ENCODE assay signal across 8 mouse cellular contexts in the genomic region with DNA sequence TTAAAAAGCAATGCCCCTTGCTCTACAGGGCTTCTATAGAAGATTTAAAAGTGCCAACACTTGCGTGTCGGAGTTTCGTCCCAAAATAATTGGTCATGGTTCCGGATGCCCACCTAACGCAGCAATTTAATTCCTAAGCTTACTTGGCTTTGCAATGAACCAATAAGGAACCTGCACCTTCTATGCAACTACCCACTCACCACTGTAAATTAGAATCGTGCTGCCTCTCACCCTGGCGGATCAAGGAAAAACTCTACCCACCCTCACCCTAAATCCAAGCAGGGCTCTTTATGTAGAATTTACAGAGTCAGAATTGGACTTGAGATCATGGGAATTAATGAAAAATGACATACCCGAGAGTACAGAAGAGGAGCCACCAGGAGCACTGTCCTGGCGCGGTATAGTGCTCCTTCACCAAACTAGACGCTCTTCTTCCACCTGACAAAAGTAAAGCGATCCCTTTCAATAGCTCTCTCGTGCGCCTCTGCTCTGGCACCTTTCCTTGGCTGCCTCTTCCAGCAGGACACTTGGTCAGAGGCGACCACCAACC. TPM values are rescaled to one million over a fixed set of nuclear protein-coding genes. Genes with fewer than 3 reads are reported as not detected.
DNase-seq lines count a peak whose midpoint lies in the region; ATAC-seq and TF ChIP-seq lines count a peak whose summit lies in the region.

No protein-coding gene starts in this region.

- H3K4me2 ChIP-seq in hindbrain, embryonic 14.5 days (replicated peaks) = peak overlapping the region; percentile 81
- peak overlapping the region; percentile 79 for H3K4me2 ChIP-seq in midbrain, embryonic 13.5 days (replicated peaks)

- H3K36me3 ChIP-seq in embryonic facial prominence, embryonic 10.5 days (replicated peaks) = peaks cover 51% of the 10 kb centered on the region
- H3K36me3 ChIP-seq in hindbrain, embryonic 14.5 days (replicated peaks; ENCODE audit: control insufficient read depth, insufficient read depth) = peaks cover 35% of the 10 kb centered on the region
- H3K36me3 ChIP-seq in midbrain, embryonic 13.5 days = peaks cover 32% of the 10 kb centered on the region

- no peak for TF ChIP-seq CTCF in layer of hippocampus, adult 2 months (conservative IDR thresholded peaks at IDR 0.05)

- peaks cover 16% of the 10 kb centered on the region for H3K4me1 ChIP-seq in embryonic facial prominence, embryonic 10.5 days
- H3K4me1 ChIP-seq in hindbrain, embryonic 14.5 days (replicated peaks; ENCODE audit: control insufficient read depth, insufficient read depth, low read length) = peaks cover 20% of the 10 kb centered on the region
- H3K4me1 ChIP-seq in midbrain, embryonic 13.5 days (replicated peaks) = peaks cover 26% of the 10 kb centered on the region

- peak overlapping the region; percentile 96 for H3K27ac ChIP-seq in layer of hippocampus, adult 2 months
- peak overlapping the region; percentile 96 for H3K27ac ChIP-seq in embryonic facial prominence, embryonic 10.5 days (replicated peaks)
- H3K27ac ChIP-seq in hindbrain, embryonic 14.5 days = peak overlapping the region; percentile 81
- peak overlapping the region; percentile 95 for H3K27ac ChIP-seq in midbrain, embryonic 13.5 days

- no peak for DNase-seq in layer of hippocampus, adult 2 months (ENCODE audit: low spot score in 2 of 2)
- no peak for DNase-seq in layer of hippocampus, adult 18-20 months (ENCODE audit: low spot score in 2 of 2)
- no peak for DNase-seq in embryonic facial prominence, embryonic 10.5 days (ENCODE audit: low spot score)
- DNase-seq in hindbrain, embryonic 14.5 days (ENCODE audit: low spot score) = no peak
- no peak for DNase-seq in thymus, postnatal 14 days
- no peak for DNase-seq in adrenal gland, adult (ENCODE audit: inconsistent age in 2 of 2, low spot score in 1 of 2)
- no peak for DNase-seq in thymus, postnatal 4 days

- peak; percentile 15; the same call in 1 of the 2 replicates for ATAC-seq in hindbrain, embryonic 14.5 days (ENCODE audit: low FRiP score)
- ATAC-seq in midbrain, embryonic 13.5 days = peak; percentile 48

- WGBS in embryonic facial prominence, embryonic 10.5 days = 4% methylated on average over 15 of the region's 15 CpGs
- WGBS in hindbrain, embryonic 14.5 days = 5% methylated on average over 15 of the region's 15 CpGs
- 4% methylated on average over 15 of the region's 15 CpGs for WGBS in midbrain, embryonic 13.5 days

- no peaks in the 10 kb centered on the region for H3K27me3 ChIP-seq in embryonic facial prominence, embryonic 10.5 days (replicated peaks; ENCODE audit: low read depth, poor library complexity, severe bottlenecking)
- H3K27me3 ChIP-seq in hindbrain, embryonic 14.5 days (ENCODE audit: control insufficient read depth, insufficient read depth, low read length) = no peaks in the 10 kb centered on the region
- H3K27me3 ChIP-seq in midbrain, embryonic 13.5 days = no peaks in the 10 kb centered on the region

- no peaks in the 10 kb centered on the region for H3K9me3 ChIP-seq in embryonic facial prominence, embryonic 10.5 days
- H3K9me3 ChIP-seq in hindbrain, embryonic 14.5 days (ENCODE audit: control insufficient read depth, low read length) = no peaks in the 10 kb centered on the region
- H3K9me3 ChIP-seq in midbrain, embryonic 13.5 days = no peaks in the 10 kb centered on the region

- H3K9ac ChIP-seq in hindbrain, embryonic 14.5 days = peak overlapping the region; percentile 91
- H3K9ac ChIP-seq in midbrain, embryonic 13.5 days (replicated peaks) = peak overlapping the region; percentile 96

- peak overlapping the region; percentile 98 for H3K4me3 ChIP-seq in layer of hippocampus, adult 2 months
- peak overlapping the region; percentile 81 for H3K4me3 ChIP-seq in embryonic facial prominence, embryonic 10.5 days
- H3K4me3 ChIP-seq in hindbrain, embryonic 14.5 days (replicated peaks; ENCODE audit: low read length) = peak overlapping the region; percentile 59
- H3K4me3 ChIP-seq in midbrain, embryonic 13.5 days (replicated peaks) = peak overlapping the region; percentile 82

RNA-seq across cellular contexts. Expression of a gene that starts 0.4 kb away (rescaled TPM):
- 10 to 100 TPM; 31.7 to 37.2 TPM for total RNA-seq in layer of hippocampus, adult 2 months (2021)
- 10 to 100 TPM; 31.5 to 32.4 TPM for total RNA-seq in layer of hippocampus, adult 18-20 months (2021)
- 76.1 and 76.7 TPM in 2 replicates for polyA plus RNA-seq in embryonic facial prominence, embryonic 10.5 days (2016; fragmentation: Nextera tagmentation; extraction: Ambion mirVana)
- 51.1 and 52.5 TPM in 2 replicates for polyA plus RNA-seq in hindbrain, embryonic 14.5 days (2014; fragmentation: Nextera tagmentation; extraction: Ambion mirVana)
- 56.9 and 57.1 TPM in 2 replicates for polyA plus RNA-seq in midbrain, embryonic 13.5 days (2015; fragmentation: Nextera tagmentation; extraction: Ambion mirVana)

RNA-seq across cellular contexts. Expression of a gene that starts 0.4 kb away (rescaled TPM):
- 10 to 100 TPM; 46.6 to 52.8 TPM for total RNA-seq in layer of hippocampus, adult 2 months (2021)
- total RNA-seq in layer of hippocampus, adult 18-20 months (2021) = 10 to 100 TPM; 46.3 to 47.6 TPM
- 42.8 and 45.4 TPM in 2 replicates for polyA plus RNA-seq in embryonic facial prominence, embryonic 10.5 days (2016; fragmentation: Nextera tagmentation; extraction: Ambion mirVana)
- polyA plus RNA-seq in hindbrain, embryonic 14.5 days (2014; fragmentation: Nextera tagmentation; extraction: Ambion mirVana) = 45.6 and 46.7 TPM in 2 replicates
- polyA plus RNA-seq in midbrain, embryonic 13.5 days (2015; fragmentation: Nextera tagmentation; extraction: Ambion mirVana) = 45.3 and 47.1 TPM in 2 replicates

RNA-seq across cellular contexts. Expression of a gene that starts 41.2 kb away (rescaled TPM):
- total RNA-seq in layer of hippocampus, adult 2 months (2021) = 10 to 100 TPM; 23.8 to 29.6 TPM
- 10 to 100 TPM; 31.1 to 32.2 TPM for total RNA-seq in layer of hippocampus, adult 18-20 months (2021)
- polyA plus RNA-seq in embryonic facial prominence, embryonic 10.5 days (2016; fragmentation: Nextera tagmentation; extraction: Ambion mirVana) = 286 and 298 TPM in 2 replicates
- polyA plus RNA-seq in hindbrain, embryonic 14.5 days (2014; fragmentation: Nextera tagmentation; extraction: Ambion mirVana) = 96.4 and 116 TPM in 2 replicates
- 156 and 166 TPM in 2 replicates for polyA plus RNA-seq in midbrain, embryonic 13.5 days (2015; fragmentation: Nextera tagmentation; extraction: Ambion mirVana)

RNA-seq across cellular contexts. Expression of a gene that starts 45.9 kb away (rescaled TPM):
- 10 to 100 TPM; 35.0 to 35.2 TPM for total RNA-seq in layer of hippocampus, adult 2 months (2021)
- total RNA-seq in layer of hippocampus, adult 18-20 months (2021) = 10 to 100 TPM; 32.4 to 37.1 TPM
- polyA plus RNA-seq in embryonic facial prominence, embryonic 10.5 days (2016; fragmentation: Nextera tagmentation; extraction: Ambion mirVana) = 81.2 and 86.5 TPM in 2 replicates
- polyA plus RNA-seq in hindbrain, embryonic 14.5 days (2014; fragmentation: Nextera tagmentation; extraction: Ambion mirVana) = 63.6 and 69.8 TPM in 2 replicates
- polyA plus RNA-seq in midbrain, embryonic 13.5 days (2015; fragmentation: Nextera tagmentation; extraction: Ambion mirVana) = 59.6 and 62.5 TPM in 2 replicates

RNA-seq across cellular contexts. Expression of a gene that starts 53.0 kb away (rescaled TPM):
- total RNA-seq in layer of hippocampus, adult 2 months (2021) = 10 to 100 TPM; 22.6 to 27.6 TPM
- total RNA-seq in layer of hippocampus, adult 18-20 months (2021) = 10 to 100 TPM; 21.2 to 27.0 TPM
- 13.1 and 14.2 TPM in 2 replicates for polyA plus RNA-seq in embryonic facial prominence, embryonic 10.5 days (2016; fragmentation: Nextera tagmentation; extraction: Ambion mirVana)
- 10.4 and 10.8 TPM in 2 replicates for polyA plus RNA-seq in hindbrain, embryonic 14.5 days (2014; fragmentation: Nextera tagmentation; extraction: Ambion mirVana)
- polyA plus RNA-seq in midbrain, embryonic 13.5 days (2015; fragmentation: Nextera tagmentation; extraction: Ambion mirVana) = 12.7 and 14.6 TPM in 2 replicates
